ENCODE assay signal across 17 mouse cellular contexts in the genomic region with DNA sequence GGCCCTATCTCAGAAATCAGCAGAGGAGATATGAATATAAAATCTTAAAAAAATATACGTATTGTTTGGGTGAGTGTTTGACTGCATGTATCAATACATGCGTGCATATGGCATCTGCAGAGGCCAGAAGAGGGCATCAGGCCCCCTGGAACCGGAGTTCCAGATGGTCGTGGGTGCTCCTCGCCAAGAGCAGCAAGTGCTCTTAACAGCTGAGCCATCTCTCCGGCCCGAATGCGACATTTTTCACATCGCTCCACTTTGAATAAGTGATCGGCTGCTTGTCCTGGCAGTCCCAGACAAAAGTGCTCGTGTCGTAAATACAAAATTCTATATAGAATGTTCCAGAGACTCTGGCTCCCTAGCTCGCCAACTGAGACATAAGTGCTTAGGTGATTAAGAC. TPM values are rescaled to one million over a fixed set of nuclear protein-coding genes. Genes with fewer than 3 reads are reported as not detected.
DNase-seq lines count a peak whose midpoint lies in the region; TF ChIP-seq lines count a peak whose summit lies in the region.
"Had no signal": no experiment of that assay in that cellular context is flagged by ENCODE, and none has a peak within 500 bp of the region (broad histone marks: within the 10 kb centered on the region; RNA-seq: fewer than 3 reads in every experiment).

No protein-coding gene starts in this region.

- H3K27me3 ChIP-seq in heart, adult 2 months (ENCODE audit: control insufficient read depth, insufficient read depth, low read length) = no peaks in the 10 kb centered on the region
- H3K27me3 ChIP-seq: heart, embryonic 13.5 days; midbrain, embryonic 12.5 days; stomach, embryonic 15.5 days had no signal

- H3K36me3 ChIP-seq in heart, adult 2 months (ENCODE audit: control insufficient read depth, insufficient read depth, low read length) = peaks cover 19% of the 10 kb centered on the region
- H3K36me3 ChIP-seq: heart, embryonic 13.5 days; midbrain, embryonic 12.5 days; stomach, embryonic 15.5 days had no signal

- DNase-seq in cerebellum, adult 18-20 months = peak; percentile 31 to 46
- no peak for DNase-seq in cerebellum, adult 9-11 months
- DNase-seq in heart, adult 2 months = peak; percentile 26 to 45
- no peak for DNase-seq in heart, adult 11 months
- DNase-seq in layer of hippocampus, postnatal 36 days = peak; percentile 25 to 31
- no peak for DNase-seq in layer of hippocampus, adult 9-10 months (ENCODE audit: low spot score)
- DNase-seq in lung, postnatal 4 days = peak; percentile 33 to 78
- DNase-seq in testis, postnatal 14 days (ENCODE audit: low spot score) = no peak
- DNase-seq: adrenal gland, postnatal 14 days; gastrocnemius, postnatal 25 days; heart, postnatal 4 days; spleen, adult 18-20 months; thymus, postnatal 14 days had no signal

- peaks cover 19% of the 10 kb centered on the region for H3K4me1 ChIP-seq in heart, adult 2 months (ENCODE audit: control insufficient read depth, insufficient read depth, low read length)

- no peak for TF ChIP-seq EP300 in heart, adult 2 months (IDR thresholded peaks at IDR 0.05; ENCODE audit: insufficient read depth, low read depth, low read length)

- intact Hi-C loops in heart, adult 2 months (cut with DNase I) = no loop called here

- H3K4me3 ChIP-seq in heart, adult 2 months = no peak overlapping the region
- H3K4me3 ChIP-seq: heart, embryonic 13.5 days; midbrain, embryonic 12.5 days; stomach, embryonic 15.5 days had no signal

- H3K79me2 ChIP-seq in heart, adult 2 months (replicated peaks; ENCODE audit: control insufficient read depth, insufficient read depth, low read length) = peaks cover 14% of the 10 kb centered on the region

- TF ChIP-seq POLR2A in heart, adult 2 months (IDR thresholded peaks at IDR 0.05; ENCODE audit: insufficient read depth, low read depth, low read length) = no peak

- 57% methylated on average over 13 of the region's 13 CpGs for WGBS in heart, adult 2 months

- H3K27ac ChIP-seq in heart, adult 2 months = peak overlapping the region; percentile 12
- H3K27ac ChIP-seq: heart, embryonic 13.5 days; macrophage; midbrain, embryonic 12.5 days; stomach, embryonic 15.5 days had no signal

- no peak overlapping the region for H3K9ac ChIP-seq in heart, adult 2 months (ENCODE audit: low read depth, low read length)
- H3K9ac ChIP-seq: heart, embryonic 13.5 days; midbrain, embryonic 12.5 days; stomach, embryonic 15.5 days had no signal

- TF ChIP-seq CTCF in heart, adult 2 months (IDR thresholded peaks at IDR 0.05) = peak; percentile 59

RNA-seq across cellular contexts. Expression of a gene that starts 43.4 kb away (rescaled TPM):
- total RNA-seq in heart, adult 2 months (2021) = 10 to 100 TPM; 39.9 to 40.0 TPM
- 26.7 and 32.4 TPM in 2 replicates for polyA plus RNA-seq in heart, adult 2 months (2012; rRNA removed)
- 10 to 100 TPM; 48.7 to 59.2 TPM for total RNA-seq in layer of hippocampus, postnatal 36 days (2021)

Comparison
In these comparisons a context has a peak if more than half of its experiments do, and no peak if none do; other contexts are left out.
1. DNase-seq: peak in cerebellum, adult 18-20 months (2 of 2), heart, adult 2 months (2 of 2), layer of hippocampus, postnatal 36 days (2 of 2) and lung, postnatal 4 days (2 of 2); none in cerebellum, adult 9-11 months (single experiment), heart, adult 11 months (single experiment), layer of hippocampus, adult 9-10 months (single experiment) and testis, postnatal 14 days (single experiment).